Mouse (Mus musculus) fibroblast of lung, adult 2 months (primary cell): ENCODE data around the gene Dll4.

Source experiments
- DNase-seq: peaks from one replicate; pipeline ENCODE4 v3.0.0-alpha.2; 2011; ENCODE audit warnings: low read depth

The Dll4 gene

GRCm38 (mm10) chr2:119312380-119312958, 13.1 kb upstream of the Dll4 start:
- DNase-seq, result no peak

- DNase-seq, result no peak
Observed at GRCm38 (mm10) chr2:119313780-119314479, 11.7 kb upstream of the Dll4 start.

DNA sequence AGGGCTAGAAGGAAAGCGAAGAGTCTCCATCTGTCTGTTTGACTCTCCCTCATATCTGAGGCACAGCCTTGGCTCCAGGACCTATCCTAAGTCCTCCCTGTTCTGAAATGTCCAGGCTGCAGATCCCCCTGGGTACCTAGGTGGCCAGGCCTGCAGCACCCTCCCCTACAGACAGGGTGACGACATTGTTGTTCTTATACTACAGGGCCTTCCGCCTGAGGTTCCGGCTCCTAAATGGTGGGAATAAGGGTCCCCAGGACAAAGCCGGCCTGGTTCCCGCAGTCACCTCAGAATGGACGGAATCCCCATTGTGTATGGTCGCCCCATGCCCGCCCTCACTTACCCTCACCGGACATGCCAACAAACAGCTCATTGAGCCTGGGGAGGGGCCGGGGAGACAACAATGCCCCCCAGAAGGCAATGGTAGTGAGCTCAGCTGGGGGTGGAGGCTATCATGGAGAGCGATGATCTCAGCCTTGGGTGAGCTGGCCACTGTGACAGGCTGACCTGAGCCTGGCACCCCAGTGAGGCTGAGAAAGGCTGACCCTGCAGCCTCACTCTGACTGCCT, 10.8 kb upstream of the Dll4 start:
- no peak for DNase-seq

DNA sequence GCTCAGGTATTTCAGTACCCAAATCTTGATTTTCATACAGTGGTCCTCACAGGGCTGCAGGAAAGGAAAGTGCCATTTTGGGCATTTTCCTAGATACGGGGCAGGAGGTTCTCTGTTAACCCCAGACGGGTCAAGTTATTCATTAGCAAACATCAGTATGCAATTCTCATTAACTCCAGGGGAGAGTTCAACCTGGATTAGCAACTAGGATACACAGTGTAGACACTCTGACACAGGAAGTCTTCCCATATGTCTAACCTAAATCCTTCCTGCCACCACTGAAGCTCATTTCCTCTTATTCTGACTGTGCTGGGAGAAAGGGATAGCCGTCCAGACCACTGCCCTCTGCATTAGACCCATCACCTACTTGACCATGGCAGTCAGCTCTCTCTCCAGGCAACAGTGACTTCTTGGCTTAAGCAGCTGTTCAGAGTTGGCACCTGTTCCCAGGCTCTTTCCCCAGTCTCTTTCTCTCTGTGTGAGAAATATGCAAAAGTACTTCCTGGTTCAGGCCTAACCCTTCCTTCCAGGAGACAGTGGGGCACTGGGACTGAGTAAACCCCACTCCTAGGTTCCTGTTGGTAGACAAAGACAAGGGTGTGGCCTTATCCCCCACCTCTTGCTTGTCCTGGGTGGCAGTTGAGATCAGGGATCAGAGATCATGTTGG, 7.4 kb upstream of the Dll4 start:
- no peak for DNase-seq

- DNase-seq, result no peak
Observed at GRCm38 (mm10) chr2:119320571-119320970, 5.0 kb upstream of the Dll4 start.

GRCm38 (mm10) chr2:119321771-119322586, 3.6 kb upstream of the Dll4 start:
- no peak for DNase-seq

DNA sequence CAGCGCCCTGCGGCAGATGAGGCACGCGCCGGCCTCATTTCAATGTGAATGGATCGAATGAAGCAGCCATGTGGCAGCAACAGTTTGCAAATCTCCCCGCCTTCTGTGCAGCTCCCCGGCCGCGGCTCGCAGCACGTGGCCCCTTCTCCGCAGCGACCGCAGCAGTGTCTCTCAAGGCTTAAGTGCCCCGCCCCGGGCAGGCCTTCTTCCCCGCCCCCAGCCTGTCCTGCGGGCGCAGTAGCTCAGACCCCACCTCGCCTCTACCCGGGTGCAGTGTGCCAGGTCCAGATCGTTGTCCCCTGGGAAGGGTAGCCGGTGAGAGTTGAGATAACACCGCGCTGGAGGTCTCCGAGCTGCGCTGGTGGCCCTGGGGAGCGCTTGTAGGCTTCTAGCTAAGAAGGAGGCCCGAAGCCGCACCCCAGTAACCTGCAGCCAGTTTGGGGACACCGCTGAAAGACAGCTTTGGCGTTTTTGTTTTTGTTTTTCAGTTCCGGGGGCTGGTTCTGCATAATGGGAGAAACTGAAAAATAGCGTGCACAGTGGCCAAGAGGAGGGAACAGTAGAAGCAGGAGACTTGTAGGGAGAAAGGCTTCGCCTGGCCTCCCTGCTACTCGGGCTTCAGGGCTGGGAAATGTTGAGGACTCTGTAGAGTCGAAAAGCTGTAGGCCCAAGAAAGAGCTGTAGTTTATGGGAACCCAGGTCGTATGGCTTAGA, 2.8 kb upstream of the Dll4 start:
- DNase-seq, result no peak

DNA sequence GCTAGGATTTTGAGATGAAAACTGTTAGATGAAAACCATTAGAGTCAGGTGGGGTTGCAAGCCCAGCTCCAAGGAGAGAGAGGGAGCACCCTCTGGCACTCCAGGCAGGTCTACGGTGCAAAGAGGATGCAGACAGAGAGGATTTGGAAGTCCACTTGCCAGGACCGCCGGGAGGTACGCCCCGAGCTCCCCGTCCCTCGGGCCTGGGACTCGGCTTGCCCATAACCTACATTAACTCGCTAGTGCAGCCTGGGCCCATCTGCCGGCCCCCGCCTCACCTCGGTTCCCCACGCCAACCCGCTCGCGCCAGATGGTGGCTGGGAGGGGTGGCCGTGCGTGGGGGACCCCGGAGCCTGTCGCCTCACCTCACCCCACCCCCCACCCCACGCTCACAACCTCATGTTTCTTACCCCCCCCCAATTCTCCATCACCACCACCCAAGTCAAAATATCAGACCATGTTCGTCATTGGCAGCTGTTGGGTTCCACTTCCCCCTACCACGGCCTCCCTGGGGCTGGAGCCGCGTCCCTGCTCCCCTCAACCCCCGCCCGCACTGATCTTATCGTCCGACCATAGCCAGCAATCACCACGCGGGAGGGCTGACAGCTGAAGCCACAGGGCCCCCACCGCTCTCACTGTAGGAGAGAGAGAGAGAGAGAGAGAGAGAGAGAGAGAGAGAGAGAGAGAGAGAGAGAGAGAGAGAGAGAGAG, 1.6 kb upstream of the Dll4 start:
- DNase-seq, result no peak

GRCm38 (mm10) chr2:119324576-119325318, 837 bp upstream of the Dll4 start:
- no peak for DNase-seq

GRCm38 (mm10) chr2:119326161-119327101, 847 bp downstream of the Dll4 start:
- DNase-seq, result no peak

GRCm38 (mm10) chr2:119327102-119327480, 1.5 kb downstream of the Dll4 start:
- no peak for DNase-seq

DNA sequence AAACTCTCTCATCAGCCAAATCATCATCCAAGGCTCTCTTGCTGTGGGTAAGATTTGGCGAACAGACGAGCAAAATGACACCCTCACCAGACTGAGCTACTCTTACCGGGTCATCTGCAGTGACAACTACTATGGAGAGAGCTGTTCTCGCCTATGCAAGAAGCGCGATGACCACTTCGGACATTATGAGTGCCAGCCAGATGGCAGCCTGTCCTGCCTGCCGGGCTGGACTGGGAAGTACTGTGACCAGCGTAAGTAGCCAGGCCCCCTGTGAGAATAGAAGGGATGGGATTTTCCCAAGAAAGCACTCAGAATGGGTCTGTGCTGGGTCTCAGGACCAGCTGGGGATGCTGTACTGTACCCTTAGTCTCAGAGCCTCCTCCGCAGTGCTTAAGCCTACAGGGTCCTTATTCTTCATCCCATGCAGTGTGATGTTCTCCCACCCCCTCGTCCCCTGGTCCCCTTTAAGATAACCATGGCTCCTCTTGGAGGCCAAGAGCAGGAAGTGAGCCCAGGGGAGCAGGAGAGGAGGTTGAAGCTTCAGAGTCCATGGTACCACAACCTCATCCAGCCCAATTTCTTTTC, 2.5 kb downstream of the Dll4 start:
- no peak for DNase-seq

GRCm38 (mm10) chr2:119328546-119328945, 3.0 kb downstream of the Dll4 start:
- no peak for DNase-seq

DNA sequence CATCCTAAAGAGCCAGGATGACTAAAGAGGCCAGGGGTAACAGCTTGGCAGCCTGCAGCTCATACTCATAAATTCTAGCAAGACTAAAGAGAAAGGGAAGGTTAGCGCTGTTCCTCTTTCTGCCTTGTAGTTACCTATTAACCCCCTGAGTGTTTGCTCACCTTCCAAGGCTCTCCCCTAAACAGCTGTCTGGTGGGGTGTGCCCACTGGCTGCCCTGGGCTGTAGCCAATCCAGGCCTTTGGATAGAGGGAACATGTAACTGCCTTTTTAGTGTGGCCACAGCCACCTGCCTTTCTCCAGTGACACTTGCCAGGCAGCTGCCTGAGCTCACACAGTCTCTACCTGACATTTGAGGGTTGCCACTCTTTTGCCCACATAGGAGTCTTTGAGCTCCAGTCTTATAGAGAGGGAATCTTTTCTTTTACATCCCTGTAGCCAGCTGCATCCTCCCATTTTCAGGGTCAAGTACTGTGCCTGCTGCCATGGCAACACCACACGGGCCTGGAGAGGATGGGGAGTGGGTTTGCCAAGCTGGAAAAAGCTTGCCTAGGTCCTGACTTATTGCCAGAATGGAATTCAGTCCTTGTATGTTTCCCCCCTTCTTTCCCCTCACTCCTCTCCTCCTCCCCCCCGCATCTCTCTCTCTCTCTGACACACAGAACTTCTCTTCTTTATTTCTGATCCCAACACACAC, 3.7 kb downstream of the Dll4 start:
- no peak for DNase-seq

DNA sequence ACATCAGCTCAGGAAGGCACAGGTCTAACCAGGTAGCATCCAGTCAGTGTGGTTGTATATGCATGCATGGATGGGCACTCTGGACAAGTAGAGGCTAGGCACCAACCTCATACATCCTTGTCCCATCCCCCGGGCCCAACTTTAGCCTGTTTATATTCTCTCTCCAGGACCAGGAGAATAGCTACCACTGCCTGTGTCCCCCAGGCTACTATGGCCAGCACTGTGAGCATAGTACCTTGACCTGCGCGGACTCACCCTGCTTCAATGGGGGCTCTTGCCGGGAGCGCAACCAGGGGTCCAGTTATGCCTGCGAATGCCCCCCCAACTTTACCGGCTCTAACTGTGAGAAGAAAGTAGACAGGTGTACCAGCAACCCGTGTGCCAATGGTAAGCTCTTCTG, 5.2 kb downstream of the Dll4 start:
- DNase-seq, result no peak

DNA sequence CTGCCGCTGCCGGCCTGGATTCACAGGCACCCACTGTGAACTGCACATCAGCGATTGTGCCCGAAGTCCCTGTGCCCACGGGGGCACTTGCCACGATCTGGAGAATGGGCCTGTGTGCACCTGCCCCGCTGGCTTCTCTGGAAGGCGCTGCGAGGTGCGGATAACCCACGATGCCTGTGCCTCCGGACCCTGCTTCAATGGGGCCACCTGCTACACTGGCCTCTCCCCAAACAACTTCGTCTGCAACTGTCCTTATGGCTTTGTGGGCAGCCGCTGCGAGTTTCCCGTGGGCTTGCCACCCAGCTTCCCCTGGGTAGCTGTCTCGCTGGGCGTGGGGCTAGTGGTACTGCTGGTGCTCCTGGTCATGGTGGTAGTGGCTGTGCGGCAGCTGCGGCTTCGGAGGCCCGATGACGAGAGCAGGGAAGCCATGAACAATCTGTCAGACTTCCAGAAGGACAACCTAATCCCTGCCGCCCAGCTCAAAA, 6.6 kb downstream of the Dll4 start:
- no peak for DNase-seq

DNA sequence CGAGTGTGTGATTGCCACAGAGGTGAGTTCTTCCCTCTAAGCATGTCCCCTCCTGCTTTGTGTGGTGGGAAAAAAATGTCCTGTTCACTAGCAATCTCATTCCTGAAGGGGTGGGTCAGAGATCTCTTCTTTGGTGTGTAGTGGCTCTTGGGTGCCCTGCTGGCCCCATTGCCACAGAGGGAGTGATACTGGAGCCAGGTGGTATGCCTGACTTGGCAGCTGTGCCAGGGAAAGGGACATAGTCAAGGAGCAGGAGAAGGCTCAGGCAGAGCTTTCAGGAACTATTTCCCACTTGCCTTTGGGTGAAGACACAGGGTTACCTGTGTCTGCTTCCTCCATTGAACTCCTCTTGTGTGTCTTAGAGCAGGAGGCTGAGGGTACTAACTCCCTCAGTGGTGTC, 8.6 kb downstream of the Dll4 start:
- no peak for DNase-seq

GRCm38 (mm10) chr2:119334964-119335525, 9.5 kb downstream of the Dll4 start:
- DNase-seq, result no peak
